Mouse (Mus musculus) cerebellum, postnatal 25 days (tissue): ENCODE data around the gene Add3.
A peak's percentile ranks its signal among the peaks of the same experiment; 100 is the strongest.

ENCODE experiments used
- DNase-seq, 2 experiments: peaks; one replicate each; pipeline ENCODE4 v3.0.0; 2021; ENCODE audit warnings: mixed read lengths in 2 of 2

The Add3 gene

DNA sequence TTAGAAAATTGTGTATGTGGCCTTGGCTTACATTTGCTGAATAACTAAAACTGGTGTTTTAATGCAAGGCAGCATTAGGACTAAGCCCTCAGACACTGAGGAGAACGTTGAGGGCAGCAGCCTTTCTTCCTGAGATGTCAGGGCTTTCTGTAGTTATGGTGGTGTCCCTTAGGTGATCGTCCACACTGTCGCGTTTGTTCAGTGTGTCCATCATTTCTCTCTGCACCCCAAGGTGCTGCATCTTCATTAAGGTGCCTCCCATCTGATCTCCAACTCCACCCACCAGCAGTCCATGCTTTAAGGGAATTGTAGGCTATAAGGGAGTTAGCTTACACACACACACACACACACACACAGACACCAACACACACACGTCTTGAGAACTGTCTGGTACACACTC, 28.3 kb downstream of the Add3 start:
- DNase-seq = no peak

DNA sequence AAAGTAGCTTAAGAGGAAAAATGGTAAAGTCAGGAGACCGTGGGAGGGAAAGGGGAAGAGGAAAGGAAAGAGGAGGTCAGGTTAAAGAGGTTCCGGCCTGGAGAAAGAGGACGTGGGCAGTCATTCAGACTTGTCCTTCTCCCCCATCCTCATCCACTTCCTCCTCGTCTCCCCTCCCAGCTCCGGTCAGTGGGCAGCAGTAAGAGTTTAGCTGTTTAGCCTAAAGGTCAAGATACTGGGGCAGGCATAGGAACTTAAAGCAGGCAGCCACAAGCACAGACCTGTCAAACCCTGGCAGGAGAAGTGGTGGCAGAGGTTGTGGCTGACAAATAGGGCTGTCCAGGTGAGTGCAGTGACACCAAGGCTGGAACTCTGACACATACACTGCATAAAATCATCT, 30.4 kb downstream of the Add3 start:
- DNase-seq = no peak

DNA sequence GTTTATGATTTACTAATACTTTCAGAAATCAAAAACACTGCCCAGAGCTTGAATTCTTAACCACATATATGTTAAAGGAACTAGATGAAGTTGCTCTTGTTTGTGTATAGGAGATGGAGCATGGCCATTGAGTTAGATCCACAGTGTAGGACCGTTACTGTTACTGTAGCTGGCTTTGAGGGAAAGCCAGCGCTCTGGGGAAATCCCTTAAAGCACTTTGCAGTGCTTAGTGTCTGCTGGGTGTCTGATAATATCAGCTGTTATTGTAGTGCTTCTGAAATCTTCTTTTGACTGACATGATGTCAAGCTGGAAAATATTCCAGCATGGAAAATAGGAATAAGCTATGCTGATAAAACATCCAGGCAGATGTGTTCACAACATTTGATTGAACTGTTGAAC, 33.8 kb downstream of the Add3 start:
- no peak for DNase-seq

DNA sequence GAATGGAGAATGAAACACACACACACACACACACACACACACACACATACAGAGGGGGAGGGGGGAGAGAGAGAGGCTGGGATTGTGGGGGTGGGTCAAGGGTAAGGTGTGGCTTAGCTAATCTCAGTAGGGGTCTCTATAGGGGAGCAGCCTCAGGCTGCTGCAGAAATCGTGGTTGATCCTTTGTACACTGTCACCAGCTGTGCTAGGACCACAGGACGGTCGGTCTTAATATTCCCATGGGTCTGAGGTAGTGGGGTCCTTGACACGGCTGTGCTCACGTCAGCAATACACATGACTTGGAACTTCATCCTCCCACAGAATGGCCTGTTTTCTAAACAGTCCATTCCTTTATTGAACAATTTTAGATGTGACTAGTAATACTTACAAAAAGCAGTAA, 35.3 kb downstream of the Add3 start:
- DNase-seq = no peak

DNA sequence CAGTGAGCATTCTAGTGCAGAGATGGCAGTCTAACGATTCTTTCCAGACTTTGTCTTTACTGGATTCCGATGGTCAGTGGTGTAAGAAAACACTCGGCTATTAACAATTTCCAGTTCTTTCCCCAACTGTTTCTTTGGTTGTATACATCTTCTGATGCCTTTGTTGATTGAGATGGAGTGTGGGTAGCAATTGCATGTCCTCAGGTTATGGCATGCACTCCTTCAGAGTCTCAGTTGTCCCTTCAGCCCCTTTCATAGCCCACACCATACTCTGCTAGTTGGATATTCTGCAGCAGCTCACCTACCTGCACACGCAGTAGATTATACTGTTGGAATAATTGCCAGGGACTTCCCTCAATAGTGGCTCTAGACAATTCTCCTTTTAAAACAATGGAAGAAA, 36.3 kb downstream of the Add3 start:
- no peak for DNase-seq

DNA sequence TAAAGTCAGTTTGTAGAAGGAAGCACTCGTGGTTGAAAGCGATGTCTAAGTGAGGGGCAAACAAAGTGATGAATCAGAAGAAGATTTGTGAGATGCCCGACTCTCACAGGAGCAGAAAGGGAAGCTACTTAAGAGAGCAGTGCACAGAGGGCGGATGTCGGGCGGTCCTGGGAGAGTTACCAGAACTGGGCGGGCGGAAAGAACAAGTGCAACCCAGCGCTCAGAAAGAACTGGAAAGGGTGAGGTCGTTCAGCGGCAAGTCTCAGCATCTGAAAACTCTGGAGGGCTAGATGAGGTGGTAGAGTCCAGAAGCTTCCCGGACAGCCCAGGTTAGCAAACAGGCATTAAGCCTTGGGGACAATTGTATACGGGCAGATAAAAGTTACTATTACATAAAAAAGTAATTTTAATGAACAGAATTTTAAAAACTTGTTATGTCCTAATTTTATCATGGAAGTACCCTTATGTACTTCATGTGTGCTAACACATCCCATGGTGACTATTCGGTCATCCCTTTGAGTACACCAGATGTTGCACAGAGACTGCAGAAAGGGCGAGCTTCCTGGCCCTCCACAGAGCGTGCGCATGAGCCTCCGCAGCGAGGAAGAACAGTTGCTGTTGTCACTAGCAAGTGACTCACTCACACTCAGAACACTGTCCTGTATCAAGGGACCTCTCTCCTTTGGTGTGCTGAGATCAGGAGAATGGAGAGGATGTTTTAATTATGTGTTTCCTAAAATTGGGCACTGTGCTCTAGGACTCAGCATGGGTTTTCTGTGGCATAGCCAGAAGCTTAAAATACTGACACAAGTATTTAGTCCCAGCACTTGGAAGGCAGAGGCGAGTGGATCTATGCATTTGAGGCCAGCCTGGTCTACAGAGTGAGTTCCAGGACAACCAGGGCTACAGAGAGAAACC, 38.6 kb downstream of the Add3 start:
- DNase-seq = no peak

DNA sequence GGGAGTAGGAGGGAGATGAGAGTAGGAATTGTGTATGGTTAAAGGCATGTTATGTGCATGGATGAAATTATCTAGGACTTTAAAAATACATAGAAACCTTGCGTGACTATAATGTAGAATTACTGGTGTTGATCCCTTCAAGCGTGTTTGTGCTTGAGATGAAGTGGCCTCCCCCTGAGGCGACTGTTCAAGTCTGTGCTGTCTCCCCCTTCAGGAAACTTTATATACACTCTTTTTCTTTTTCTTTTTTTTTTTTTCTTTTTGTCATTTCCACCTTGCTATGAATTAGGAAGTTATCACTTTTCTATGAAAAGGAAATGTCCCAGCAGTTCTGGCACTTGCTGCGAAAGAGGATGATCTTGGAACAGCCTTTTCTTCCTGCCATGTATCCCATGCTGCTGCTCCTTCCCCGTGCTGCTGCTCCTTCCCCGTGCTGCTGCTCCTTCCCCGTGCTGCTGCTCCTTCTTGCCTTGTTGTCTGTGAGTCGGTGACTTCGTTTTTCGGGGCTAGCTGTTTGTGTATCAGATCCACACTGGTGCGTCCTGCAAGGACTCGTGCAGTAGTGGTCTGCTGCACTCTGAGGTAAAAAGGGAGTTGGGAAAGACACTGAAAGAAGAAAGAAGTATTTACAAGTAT, 40.0 kb downstream of the Add3 start:
- no peak for DNase-seq

DNA sequence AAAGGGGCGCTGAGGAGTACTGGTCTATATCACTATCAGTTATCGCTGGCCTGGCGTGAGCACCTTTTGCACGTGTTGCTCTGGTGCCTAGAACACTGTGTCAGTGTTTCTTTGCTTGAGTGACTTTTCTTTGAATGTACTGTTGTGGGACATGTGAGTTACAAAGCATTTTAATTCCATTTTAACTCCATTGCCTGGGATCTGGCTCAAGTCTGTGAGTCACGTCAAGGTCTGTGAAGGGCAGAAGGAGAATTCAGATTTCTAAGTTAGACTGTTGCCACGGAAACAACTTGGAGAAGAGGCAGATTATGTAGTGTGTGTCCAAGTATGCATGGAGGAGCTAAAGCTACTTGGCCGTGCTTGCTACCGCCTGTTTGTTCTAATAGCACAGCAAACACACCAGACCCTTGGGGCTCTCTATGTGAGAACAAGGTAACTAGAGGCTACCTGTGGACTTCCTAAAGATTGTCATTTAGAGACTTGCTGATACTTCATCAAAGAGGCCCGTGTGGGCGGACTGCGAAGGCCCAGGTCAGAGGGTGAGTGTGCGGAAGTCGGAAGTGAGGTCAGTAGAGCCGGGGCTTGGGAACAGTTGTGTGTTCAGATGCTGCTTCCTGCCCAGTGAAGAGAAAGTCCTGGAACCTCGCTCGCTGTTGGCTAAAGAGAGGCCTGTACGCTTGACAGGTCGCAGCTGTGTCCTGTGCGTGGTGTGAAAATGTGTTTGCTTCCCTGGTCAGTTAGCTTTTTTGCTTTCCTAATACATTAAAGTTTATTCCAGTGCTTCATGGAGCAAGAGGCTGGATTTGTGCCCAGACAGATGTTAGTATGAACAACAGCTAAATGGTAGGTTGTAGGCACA, 41.0 kb downstream of the Add3 start:
- DNase-seq = no peak

DNA sequence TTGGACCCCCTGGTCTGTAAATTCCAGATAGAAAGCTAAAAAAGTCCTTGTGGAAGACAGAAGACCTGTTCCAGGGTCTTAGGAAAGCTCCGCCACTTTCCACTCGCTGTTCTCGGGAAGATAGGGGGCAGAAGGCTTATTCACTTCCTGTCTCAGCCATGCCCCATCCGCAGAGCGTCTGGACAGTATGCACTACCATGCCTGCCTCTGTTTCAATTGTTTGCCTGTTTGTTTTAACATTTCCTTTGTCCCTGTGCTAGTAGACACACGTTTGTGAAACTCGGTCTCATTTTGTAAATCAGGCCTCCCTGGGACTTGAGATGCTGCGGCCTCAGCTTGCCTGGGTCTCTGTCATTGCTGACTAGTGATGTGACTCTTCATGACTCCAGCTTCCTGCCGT, 43.4 kb downstream of the Add3 start:
- no peak for DNase-seq

DNA sequence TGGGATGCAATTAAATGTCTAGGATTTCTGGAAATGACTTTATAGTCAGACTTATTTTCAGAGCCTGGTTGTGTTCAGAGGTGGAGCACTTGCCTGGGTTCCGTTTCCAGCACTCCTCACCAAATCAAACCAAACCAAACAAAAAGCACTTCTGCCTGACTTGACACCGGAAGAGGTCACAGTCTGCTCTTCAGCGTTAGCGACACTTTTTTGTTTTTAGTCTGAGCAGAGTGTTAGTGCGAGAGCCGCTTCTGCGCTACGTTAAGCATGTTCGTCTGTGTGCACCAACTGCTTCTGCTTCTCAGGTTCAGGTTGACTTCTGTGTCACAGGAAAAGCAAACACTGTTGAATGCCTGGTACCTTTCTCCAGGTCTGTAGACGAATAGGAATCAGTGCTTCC, 44.0 kb downstream of the Add3 start:
- DNase-seq = no peak

DNA sequence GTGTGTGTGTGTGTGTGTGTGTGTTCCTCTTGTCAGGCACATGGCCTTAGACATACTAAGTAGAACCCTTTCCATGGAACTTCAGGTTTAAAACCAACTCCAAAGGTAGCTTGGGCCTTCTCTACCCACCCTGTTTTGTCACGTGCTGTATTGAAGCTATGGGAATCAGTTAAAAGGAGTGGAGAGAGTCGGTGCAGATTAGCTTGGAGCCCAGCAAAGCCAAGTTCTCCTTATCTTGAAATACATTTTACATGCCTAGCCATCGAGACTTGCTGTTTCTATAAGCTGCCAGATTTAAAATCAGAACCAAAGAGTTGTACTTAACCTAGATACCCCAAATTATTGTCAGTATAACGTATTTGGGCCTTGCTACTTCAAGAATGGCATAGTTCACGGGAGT, 44.7 kb downstream of the Add3 start:
- no peak for DNase-seq

DNA sequence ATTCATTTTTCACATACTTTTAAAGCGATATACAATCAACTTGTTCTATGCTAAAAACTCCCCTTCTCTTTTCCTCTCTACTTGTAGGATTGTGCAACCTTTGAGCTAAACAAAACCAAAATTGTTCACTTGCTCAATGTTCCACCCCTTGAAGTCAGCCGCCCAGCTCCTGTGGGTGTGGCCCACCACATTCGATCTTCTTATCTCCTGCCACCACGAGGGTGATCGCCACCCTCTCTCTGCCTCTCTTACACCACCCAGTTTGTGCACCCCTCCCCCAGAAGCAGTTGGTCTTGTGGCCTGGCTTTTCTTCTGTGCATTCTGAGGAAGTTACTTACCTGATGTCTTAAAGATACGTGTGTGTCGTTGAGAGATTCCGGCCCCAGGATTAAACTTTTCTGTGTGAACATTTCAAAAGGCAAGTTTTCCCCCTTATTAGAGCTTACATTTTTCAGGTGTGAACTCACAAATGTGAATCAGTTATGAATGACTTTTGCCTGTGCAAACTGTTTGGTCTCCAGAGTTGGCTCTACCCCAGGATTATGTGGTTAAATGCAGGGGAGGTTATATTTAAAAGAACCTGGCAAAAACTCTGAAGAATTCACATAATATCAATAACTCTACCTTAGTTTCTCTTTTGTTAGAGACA, 45.4 kb downstream of the Add3 start:
- no peak for DNase-seq

DNA sequence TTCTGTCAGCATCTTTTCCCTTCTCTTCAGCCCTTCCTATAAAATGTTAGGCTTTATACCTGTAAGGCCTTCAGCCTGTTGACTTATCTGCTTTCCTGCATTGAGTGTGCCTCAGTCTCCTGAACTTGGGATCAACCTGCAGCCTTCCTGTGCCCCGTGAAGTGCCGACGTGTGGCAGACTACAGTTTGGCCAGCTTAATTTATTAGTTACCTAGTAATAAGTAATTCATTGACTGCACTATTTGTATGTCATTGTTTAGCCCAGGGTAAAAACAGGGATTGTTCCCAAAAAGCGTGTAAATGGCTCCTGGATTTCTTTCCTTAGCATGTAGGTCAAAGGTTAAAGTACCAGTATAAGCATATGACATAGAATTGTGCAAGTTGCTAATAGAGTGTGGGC, 46.2 kb downstream of the Add3 start:
- no peak for DNase-seq

DNA sequence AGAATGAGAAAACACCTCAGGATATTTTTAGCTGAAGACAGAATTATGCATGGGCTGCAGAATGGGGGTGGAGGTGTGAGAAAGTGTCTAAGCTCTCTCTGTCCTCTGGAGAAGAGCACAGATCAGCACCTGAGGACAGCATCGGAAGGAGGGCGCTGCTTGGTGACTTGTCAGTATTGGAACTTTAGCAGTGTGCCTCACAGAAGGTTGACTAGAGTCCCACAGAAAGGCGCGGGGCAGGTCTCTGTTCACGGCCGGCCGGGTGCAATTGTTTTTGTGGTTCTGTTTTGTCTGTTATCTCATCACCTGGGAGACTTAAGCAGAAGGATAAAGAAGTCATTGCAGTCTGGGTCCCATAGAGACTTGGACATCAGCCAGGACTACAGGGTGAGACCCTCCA, 47.3 kb downstream of the Add3 start:
- DNase-seq = no peak

DNA sequence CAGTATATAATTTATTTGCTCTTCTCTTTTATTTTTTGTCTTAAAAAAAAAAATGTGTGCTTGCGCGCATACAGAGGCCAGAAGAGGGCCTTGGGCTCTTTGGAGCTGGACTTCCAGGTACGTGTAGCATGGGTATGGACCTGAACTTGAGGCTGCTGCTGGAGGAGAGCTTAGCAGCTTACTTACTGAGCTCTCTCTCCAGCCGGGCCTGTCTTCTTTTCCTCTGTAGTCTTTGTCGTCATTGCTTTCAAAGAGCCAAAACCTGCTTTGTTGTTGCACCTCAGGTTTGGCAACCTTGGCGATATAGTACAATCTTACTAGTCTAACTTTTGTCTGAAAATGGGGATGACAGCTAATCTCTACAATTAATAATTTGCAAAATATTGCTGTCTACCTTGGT, 47.9 kb downstream of the Add3 start:
- DNase-seq = no peak

DNA sequence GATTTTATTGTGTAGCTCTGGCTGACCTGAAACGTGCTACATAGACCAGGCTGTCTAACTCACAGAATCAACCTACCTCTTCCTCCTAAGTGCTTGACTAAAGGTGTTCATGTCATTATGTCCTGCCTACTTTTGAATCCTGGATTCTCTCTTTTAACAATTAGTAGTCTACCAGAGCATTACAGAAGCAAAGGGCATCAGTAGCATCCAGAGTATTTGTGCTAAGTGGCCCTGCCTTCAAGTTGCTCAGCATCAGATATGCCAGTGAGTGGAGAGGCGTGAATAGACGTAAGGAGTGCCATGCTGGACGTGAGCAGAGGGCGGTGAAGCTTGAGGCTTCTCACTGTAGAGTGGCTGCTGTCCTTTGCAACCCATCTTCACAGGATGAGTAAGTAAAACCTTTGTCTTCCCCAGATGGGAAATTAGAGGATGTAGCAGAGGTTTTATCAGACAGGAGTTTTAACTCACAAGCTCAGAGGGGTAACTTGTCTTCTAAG, 48.5 kb downstream of the Add3 start:
- DNase-seq = no peak

DNA sequence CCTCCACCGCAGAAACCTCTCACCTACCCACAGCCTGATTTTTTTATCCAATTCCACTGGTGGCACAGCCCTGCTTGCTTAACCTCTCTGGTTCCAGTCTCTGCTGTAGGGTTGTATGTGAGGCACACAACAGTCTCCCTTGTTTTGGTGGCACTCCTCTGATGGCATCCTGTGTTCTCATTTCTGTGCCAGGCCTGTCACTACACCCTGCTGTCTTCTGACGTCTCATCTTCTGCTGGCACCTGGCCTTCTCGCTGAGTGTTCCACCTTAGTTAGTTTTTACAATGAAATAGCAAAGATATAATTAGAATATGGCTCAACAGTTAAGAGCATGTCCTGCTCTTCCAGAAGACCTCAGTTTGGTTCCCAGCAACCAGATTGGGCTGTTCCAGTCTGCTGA, 49.5 kb downstream of the Add3 start:
- DNase-seq = peak; percentile 73 to 81

DNA sequence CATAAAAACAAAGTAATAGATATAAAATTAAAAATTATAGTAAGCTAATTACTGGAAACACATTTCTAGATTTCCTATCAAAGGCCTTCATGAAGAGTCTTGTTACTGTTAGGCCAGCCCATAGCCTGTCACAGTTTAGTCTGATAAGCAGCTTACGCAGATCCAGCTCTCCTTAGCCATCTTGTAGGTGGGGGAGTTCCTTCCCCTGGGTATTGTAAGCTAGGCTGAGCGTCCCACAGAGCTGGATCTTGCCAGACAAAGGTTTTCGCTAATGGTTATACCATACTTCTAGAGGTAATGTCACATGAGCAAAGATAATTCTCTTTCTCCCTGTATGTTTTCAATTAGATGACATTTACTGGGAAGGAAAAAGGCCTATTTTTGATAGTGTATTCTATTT, 50.0 kb downstream of the Add3 start:
- DNase-seq = no peak

DNA sequence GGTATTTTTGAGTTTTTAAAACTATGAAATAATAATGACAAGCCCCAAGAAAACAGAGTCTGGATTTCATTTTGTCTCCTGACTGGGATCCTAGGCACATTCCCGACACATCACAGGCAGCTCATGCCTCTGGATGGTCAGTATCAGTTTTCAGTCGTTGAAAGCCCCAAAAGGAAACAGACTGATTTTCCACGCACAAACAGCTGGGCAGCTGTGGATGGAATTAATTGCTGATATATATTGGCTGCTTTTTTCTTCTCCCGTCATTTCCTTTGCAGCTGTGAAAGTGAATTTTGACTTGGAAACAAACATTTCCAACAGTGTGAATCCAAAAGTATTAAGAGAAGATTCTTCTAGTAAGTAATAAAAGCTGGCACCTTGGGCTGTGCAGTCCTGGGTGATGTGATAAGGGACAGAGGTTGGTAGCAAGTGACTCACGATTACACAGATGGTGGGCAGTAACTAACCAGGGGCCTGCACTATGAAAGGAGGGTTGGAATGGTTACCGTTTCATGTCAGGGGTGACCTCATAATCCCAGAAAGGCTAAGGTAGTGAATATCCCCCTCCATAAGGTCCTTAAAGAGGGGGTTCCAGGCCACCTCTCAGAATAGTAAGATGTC, 51.7 kb downstream of the Add3 start:
- DNase-seq = no peak

DNA sequence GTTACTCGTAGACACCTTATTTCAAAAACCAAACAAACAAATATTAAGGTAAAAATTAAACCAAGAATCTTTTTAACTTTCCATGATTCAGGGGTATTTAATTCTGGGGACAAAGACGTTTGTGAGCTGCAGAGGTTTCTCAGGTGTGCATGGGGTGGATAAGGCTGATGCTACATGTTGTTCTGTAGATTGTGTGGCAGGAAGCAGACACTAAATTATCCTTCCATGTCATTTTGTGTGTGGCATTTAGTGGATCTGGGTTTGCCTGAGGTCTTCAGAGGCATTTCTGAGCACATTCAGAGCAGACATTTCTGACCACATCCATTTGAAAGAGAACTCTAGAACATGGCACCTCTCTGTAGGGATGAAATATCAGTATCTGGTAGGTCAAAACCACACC, 52.9 kb downstream of the Add3 start:
- DNase-seq = no peak

DNA sequence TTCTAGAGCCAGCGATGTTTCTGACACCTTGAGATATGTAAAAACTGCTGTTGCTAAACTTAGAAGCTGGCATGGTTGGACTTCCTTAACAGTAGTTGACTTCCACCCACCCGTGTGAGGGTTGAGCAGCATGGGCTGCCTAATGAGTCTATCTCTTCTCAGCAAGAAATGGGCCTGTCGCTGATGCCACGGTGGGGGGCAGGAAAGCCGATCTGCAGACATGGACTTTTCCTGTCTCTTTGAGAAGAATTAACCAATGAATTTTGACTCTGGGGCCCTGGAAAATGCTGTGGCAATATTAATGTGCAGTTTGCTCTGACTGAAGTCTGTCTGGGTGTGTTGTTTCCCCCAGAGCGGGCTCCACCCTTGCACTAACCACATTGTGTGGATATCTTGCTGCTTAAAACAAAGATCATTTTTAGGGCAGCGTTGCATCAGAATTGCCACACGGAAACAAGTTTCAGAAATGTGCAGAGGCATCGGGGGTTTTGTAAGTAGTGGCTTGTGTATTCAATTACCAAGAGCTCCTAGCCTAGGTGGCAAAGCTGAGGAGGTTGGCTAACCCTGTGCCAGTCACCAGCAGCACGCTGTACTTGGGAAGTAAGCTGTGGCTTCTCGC, 53.8 kb downstream of the Add3 start:
- DNase-seq = peak in 1 of 2 experiments; percentile 40
